Mouse (Mus musculus) stomach, postnatal 0 days (tissue): ENCODE data around the gene Acot4.
"Not testable (repeated sequence)": the region's sequence is repeated elsewhere in the genome, so short reads cannot be mapped to it uniquely, and the experiment has no call there.

Source experiments
- CTCF ChIP-seq: IDR thresholded peaks from 2 replicates; pipeline ENCODE4 v1.5.1; 2016; ENCODE audit warnings: antibody characterized with exemption, low read depth, mild to moderate bottlenecking, moderate library complexity
- EP300 ChIP-seq: optimal IDR thresholded peaks from 2 replicates; pipeline ENCODE3; 2016; ENCODE audit warnings: antibody characterized with exemption

- not testable (repeated sequence) for TF ChIP-seq EP300, CTCF
Observed at GRCm38 (mm10) chr12:84022266-84022665, 15.9 kb upstream of the Acot4 start.
